Mouse (Mus musculus) neural tube, embryonic 13.5 days (tissue): ENCODE measurements around the gene Ugt1a8. TPM values are rescaled to one million over a fixed set of nuclear protein-coding genes. Genes with fewer than 3 reads are reported as not detected.
A peak's percentile ranks its signal among the peaks of the same experiment; 100 is the strongest.

Experiments
- ATAC-seq: fragments of 200-750 bp; cut with Nextera tagmentation; 2 replicates; pipeline ENCODE4 v1.8.0; 2017; ENCODE audit warnings: low read depth, mild to moderate bottlenecking, moderate TSS enrichment, moderate library complexity
- H3K27ac ChIP-seq: fragments of 300-500 bp; sonication (generic); replicated peaks from 2 replicates; pipeline ENCODE4 v1.5.1; 2015; ENCODE audit warnings: moderate library complexity, mild to moderate bottlenecking, inconsistent platforms
- H3K27me3 ChIP-seq: fragments of 300-500 bp; sonication (generic); 2 replicates; pipeline ENCODE4 v1.6.1; 2015; ENCODE audit warnings: mild to moderate bottlenecking, inconsistent platforms
- H3K36me3 ChIP-seq: fragments of 300-500 bp; sonication (generic); 2 replicates; pipeline ENCODE4 v1.6.1; 2015; ENCODE audit warnings: mild to moderate bottlenecking, inconsistent platforms
- H3K4me1 ChIP-seq: fragments of 300-500 bp; sonication (generic); replicated peaks from 2 replicates; pipeline ENCODE4 v1.6.1; 2015; ENCODE audit warnings: inconsistent platforms
- H3K4me2 ChIP-seq: fragments of 300-500 bp; sonication (generic); 2 replicates; pipeline ENCODE4 v1.6.1; 2015; ENCODE audit warnings: inconsistent platforms, mild to moderate bottlenecking, moderate library complexity
- H3K4me3 ChIP-seq: fragments of 300-500 bp; sonication (generic); 2 replicates; pipeline ENCODE4 v1.5.1; 2015; ENCODE audit warnings: mild to moderate bottlenecking, inconsistent platforms
- H3K9ac ChIP-seq: fragments of 300-500 bp; sonication (generic); 2 replicates; pipeline ENCODE4 v1.6.1; 2015; ENCODE audit warnings: moderate library complexity, mild to moderate bottlenecking, inconsistent platforms
- H3K9me3 ChIP-seq: fragments of 300-500 bp; sonication (generic); 2 replicates; pipeline ENCODE4 v1.6.1; 2016; ENCODE audit warnings: inconsistent platforms
- WGBS: fragments of 180-500 bp; shearing (Covaris S2); methylation state at CpG from one replicate; pipeline ENCODE4 v1.1.7; 2015; 5-methylcytosine and 5-hydroxymethylcytosine counted together
- polyA plus RNA-seq: library from polyadenylated mRNA; unstranded; fragments of >200 nt; fragmentation: Nextera tagmentation; extraction: Ambion mirVana; gene quantifications from 2 replicates; pipeline ENCODE4 v1.2.1, GENCODE M21; 2015

The Ugt1a8 gene
- polyA plus RNA-seq, 1 experiment from 2014 or later: not detected

GRCm38 (mm10) chr1:88254793-88255465 is 167.3 kb downstream of the Ugt1a8 start:
- no peak overlapping the region for H3K4me2 ChIP-seq
- peaks cover 9% of the 10 kb centered on the region for H3K36me3 ChIP-seq
- ATAC-seq: no peak
- no peak overlapping the region for H3K4me3 ChIP-seq
- 0 out of 2 replicates have a peak, but pooled peaks cover 9% of the 10 kb centered on the region for H3K4me1 ChIP-seq
- peaks cover 83% of the 10 kb centered on the region for H3K9me3 ChIP-seq
- WGBS: 88% methylated on average over 12 of the region's 12 CpGs
- no peaks in the 10 kb centered on the region for H3K27me3 ChIP-seq
- H3K9ac ChIP-seq: no peak overlapping the region
- no peak overlapping the region for H3K27ac ChIP-seq

DNA sequence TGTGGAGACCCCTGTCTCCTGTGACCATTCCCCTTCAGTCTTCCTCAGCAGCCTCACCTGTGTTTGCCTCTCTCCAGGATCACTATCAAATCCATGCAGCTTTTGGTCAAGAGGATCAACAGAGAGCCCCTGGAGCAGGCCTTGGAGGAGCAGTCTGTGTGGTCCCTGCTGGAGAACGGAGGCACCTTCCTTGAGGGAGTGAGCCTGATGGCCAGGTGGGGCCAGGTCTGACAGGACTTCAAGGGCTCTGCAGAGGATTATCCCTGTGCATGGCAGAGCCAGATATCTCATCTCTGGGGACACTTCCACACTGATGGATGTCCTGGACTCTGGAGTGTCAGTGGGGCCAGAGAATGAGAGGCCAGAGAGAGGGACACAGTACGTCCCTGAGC is 167.8 kb downstream of the Ugt1a8 start:
- H3K36me3 ChIP-seq: peaks cover 14% of the 10 kb centered on the region
- ATAC-seq: no peak
- peaks cover 12% of the 10 kb centered on the region; the same call in 1 of the 2 replicates for H3K4me1 ChIP-seq
- WGBS: 61% methylated on average over 2 of the region's 2 CpGs
- no peak overlapping the region for H3K9ac ChIP-seq
- H3K27me3 ChIP-seq: no peaks in the 10 kb centered on the region
- no peak overlapping the region for H3K27ac ChIP-seq
- peaks cover 78% of the 10 kb centered on the region for H3K9me3 ChIP-seq
- no peak overlapping the region for H3K4me2 ChIP-seq
- no peak overlapping the region for H3K4me3 ChIP-seq

- H3K4me2 ChIP-seq: no peak overlapping the region
- peaks cover 21% of the 10 kb centered on the region for H3K36me3 ChIP-seq
- no peak for ATAC-seq
- no peak overlapping the region for H3K27ac ChIP-seq
- 81% methylated on average over 13 of the region's 13 CpGs for WGBS
- no peaks in the 10 kb centered on the region for H3K27me3 ChIP-seq
- H3K4me3 ChIP-seq: no peak overlapping the region
- peaks cover 71% of the 10 kb centered on the region for H3K9me3 ChIP-seq
- no peak overlapping the region for H3K9ac ChIP-seq
- H3K4me1 ChIP-seq: peaks cover 12% of the 10 kb centered on the region; the same call in 1 of the 2 replicates
Measured at GRCm38 (mm10) chr1:88255989-88256754, 168.6 kb downstream of the Ugt1a8 start.

DNA sequence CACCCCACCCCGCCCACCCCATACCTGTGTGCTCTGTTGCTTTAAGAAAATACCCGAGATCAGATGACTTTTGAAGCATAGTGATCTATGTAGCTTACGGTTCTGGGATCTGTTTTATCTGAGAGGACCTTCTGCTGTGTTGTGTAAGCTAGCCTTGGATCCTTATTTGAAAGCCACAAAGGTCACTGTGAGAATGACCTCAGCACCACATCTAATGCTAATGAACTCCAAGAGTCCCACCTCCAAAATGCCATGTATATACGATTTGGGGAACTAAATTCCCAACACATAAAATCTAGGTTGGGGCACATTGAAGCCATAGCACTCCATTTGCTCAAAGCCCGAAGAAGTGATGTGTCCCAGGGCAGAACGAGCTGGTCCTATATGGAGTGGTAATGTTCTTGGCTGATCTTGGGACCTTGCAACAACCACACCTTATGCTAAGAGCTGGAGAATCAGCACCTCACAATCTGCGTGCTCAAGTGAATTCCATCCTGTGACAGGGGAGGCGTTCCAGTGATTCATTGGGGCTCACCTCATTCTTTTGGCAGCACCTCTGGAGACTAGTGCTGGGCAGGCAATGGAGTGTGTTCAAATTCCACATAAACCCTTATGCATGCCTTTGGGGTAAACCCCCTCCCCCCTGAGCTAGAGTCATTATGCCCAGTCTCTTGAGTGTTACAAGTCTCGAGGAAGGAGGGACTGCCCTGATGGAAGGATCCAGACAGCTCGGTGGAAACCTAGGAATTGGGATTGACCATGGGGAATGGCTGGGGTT is 169.5 kb downstream of the Ugt1a8 start:
- Histone ChIP-seq H3K27ac (no peak overlapping the region), H3K27me3 (no peaks in the 10 kb centered on the region), H3K4me2 (no peak overlapping the region), H3K4me3 (no peak overlapping the region), H3K4me1 (peaks cover 17% of the 10 kb centered on the region; the same call in 1 of the 2 replicates), H3K36me3 (peaks cover 30% of the 10 kb centered on the region), H3K9me3 (peaks cover 64% of the 10 kb centered on the region), H3K9ac (no peak overlapping the region)
- WGBS: 80% methylated on average over 10 of the region's 10 CpGs
- no peak for ATAC-seq

GRCm38 (mm10) chr1:88257681-88258080 is 170.1 kb downstream of the Ugt1a8 start:
- WGBS: 79% methylated on average over 6 of the region's 6 CpGs
- H3K36me3 ChIP-seq: peaks cover 36% of the 10 kb centered on the region
- H3K9ac ChIP-seq: no peak overlapping the region
- H3K4me3 ChIP-seq: no peak overlapping the region
- peaks cover 23% of the 10 kb centered on the region for H3K4me1 ChIP-seq
- H3K4me2 ChIP-seq: no peak overlapping the region
- ATAC-seq: no peak
- H3K9me3 ChIP-seq: peaks cover 58% of the 10 kb centered on the region
- H3K27me3 ChIP-seq: no peaks in the 10 kb centered on the region
- H3K27ac ChIP-seq: no peak overlapping the region

GRCm38 (mm10) chr1:88258361-88258760 is 170.7 kb downstream of the Ugt1a8 start:
- Histone ChIP-seq H3K9ac (no peak overlapping the region), H3K27me3 (no peaks in the 10 kb centered on the region), H3K9me3 (peaks cover 51% of the 10 kb centered on the region), H3K4me2 (no peak overlapping the region), H3K4me3 (no peak overlapping the region), H3K4me1 (peaks cover 25% of the 10 kb centered on the region), H3K27ac (no peak overlapping the region), H3K36me3 (peaks cover 43% of the 10 kb centered on the region)
- 64% methylated on average over 6 of the region's 6 CpGs for WGBS
- no peak for ATAC-seq

DNA sequence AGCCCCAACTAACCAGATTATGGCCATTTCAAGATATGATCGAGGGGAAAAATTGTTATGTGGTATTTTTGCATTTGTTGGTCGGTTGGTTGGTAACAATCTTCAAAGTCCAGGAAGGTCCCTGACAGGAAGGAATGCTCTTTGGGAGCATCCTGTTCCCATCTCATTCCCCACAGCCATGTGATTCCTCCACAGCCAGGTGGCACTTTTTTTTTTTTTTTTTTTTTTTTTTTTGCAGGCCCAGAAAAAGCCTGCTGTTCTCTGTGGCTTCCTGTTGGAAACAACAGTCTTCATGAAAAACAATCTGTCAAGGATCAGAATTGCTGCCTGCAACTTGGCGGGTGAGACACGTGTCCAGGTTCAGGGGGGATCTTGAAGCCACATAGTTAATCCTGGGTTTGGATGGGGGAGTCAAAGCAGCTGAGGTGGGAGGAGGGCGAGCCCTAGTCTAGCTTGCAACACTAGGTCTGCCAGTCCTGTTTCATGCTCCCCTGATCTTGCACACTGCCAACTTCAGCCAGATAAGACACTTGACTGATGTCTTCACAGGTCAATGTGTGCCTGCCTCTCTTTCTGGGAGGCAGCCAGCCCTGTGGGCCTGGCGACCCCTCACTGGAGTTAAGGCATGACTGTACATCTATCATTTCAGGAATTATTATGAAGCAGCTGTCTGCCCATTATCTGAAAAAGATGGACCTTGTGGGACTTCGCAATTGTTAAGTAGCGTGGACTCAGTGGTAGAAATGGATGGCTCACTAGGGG is 171.4 kb downstream of the Ugt1a8 start:
- WGBS: 73% methylated on average over 8 of the region's 8 CpGs
- no peaks in the 10 kb centered on the region for H3K27me3 ChIP-seq
- H3K9me3 ChIP-seq: peaks cover 46% of the 10 kb centered on the region
- H3K27ac ChIP-seq: no peak overlapping the region
- no peak overlapping the region for H3K4me2 ChIP-seq
- no peak overlapping the region for H3K9ac ChIP-seq
- no peak overlapping the region for H3K4me3 ChIP-seq
- peaks cover 50% of the 10 kb centered on the region for H3K36me3 ChIP-seq
- peaks cover 25% of the 10 kb centered on the region for H3K4me1 ChIP-seq
- peak; percentile 1; the same call in 1 of the 2 replicates for ATAC-seq

DNA sequence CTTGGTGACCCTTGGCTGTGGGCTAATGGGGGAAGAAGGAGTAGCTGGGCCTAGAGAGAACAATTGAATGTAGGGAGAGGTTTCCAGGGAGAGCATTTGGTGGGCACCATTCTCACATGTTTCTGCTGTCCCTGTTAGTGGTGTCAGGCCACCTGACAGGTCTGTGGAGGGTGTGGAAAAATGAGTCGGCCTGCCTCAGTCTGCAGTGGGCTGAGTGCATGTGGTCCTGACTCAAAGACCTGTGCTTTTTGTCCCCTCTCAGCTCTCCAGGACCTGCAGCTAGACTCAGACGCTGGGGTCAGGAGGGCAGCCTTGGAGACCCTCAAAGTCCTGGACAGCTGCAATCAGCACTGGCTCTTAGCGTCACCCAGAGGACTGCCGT is 172.0 kb downstream of the Ugt1a8 start:
- H3K4me1 ChIP-seq: peaks cover 25% of the 10 kb centered on the region
- no peak overlapping the region for H3K9ac ChIP-seq
- WGBS: 78% methylated on average over 4 of the region's 4 CpGs
- no peak overlapping the region for H3K27ac ChIP-seq
- peak; percentile 2; the same call in 1 of the 2 replicates for ATAC-seq
- no peak overlapping the region for H3K4me3 ChIP-seq
- peaks cover 40% of the 10 kb centered on the region for H3K9me3 ChIP-seq
- no peak overlapping the region for H3K4me2 ChIP-seq
- H3K27me3 ChIP-seq: no peaks in the 10 kb centered on the region
- peaks cover 56% of the 10 kb centered on the region for H3K36me3 ChIP-seq

GRCm38 (mm10) chr1:88260114-88260513 is 172.5 kb downstream of the Ugt1a8 start:
- no peak overlapping the region for H3K4me3 ChIP-seq
- peaks cover 60% of the 10 kb centered on the region for H3K36me3 ChIP-seq
- H3K27ac ChIP-seq: no peak overlapping the region
- H3K9ac ChIP-seq: no peak overlapping the region
- 81% methylated on average over 6 of the region's 6 CpGs for WGBS
- H3K4me1 ChIP-seq: peaks cover 25% of the 10 kb centered on the region
- no peak overlapping the region for H3K4me2 ChIP-seq
- ATAC-seq: peak; percentile 3; the same call in 1 of the 2 replicates
- no peaks in the 10 kb centered on the region for H3K27me3 ChIP-seq
- H3K9me3 ChIP-seq: peaks cover 35% of the 10 kb centered on the region

GRCm38 (mm10) chr1:88260604-88261377 is 173.2 kb downstream of the Ugt1a8 start:
- WGBS: 85% methylated on average over 10 of the region's 10 CpGs
- Histone ChIP-seq H3K27ac (no peak overlapping the region), H3K27me3 (no peaks in the 10 kb centered on the region), H3K9ac (no peak overlapping the region), H3K36me3 (peaks cover 67% of the 10 kb centered on the region), H3K9me3 (peaks cover 33% of the 10 kb centered on the region), H3K4me1 (peaks cover 25% of the 10 kb centered on the region), H3K4me2 (no peak overlapping the region), H3K4me3 (no peak overlapping the region)
- no peak for ATAC-seq

DNA sequence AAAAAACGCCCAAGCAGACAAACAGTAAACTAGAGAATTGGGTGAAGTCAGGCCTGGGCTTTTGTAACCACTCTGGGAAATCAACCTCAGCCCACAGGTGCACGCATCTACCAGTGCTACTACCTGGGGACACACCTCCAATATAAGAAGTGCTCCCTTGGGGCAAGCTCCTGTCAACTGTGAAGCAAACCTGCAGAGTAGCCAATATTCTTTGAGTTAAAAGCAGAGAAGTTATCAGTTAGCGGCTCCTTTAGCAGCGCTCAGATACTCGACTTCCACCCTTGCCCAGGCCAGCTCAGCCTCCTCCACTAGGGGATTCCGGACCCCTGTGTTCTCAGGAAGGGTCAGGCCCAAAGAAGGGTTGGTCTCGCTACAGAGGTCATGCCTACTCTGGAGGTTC is 174.1 kb downstream of the Ugt1a8 start:
- Histone ChIP-seq H3K27me3 (no peaks in the 10 kb centered on the region), H3K4me3 (no peak overlapping the region), H3K9ac (no peak overlapping the region), H3K27ac (no peak overlapping the region), H3K4me2 (no peak overlapping the region), H3K9me3 (peaks cover 24% of the 10 kb centered on the region), H3K36me3 (peaks cover 76% of the 10 kb centered on the region), H3K4me1 (peaks cover 25% of the 10 kb centered on the region)
- ATAC-seq: no peak
- WGBS: 85% methylated on average over 7 of the region's 7 CpGs
